Mouse (Mus musculus) liver, postnatal 0 days (tissue): ENCODE results near the gene Eif4h. TPM values are rescaled to one million over a fixed set of nuclear protein-coding genes. Genes with fewer than 3 reads are reported as not detected.
A peak's percentile ranks its signal among the peaks of the same experiment; 100 is the strongest.

Experiments
- ATAC-seq: fragments of 200-750 bp; cut with Nextera tagmentation; 2 replicates; pipeline ENCODE4 v1.8.0; 2017; ENCODE audit warnings: mild to moderate bottlenecking, moderate library complexity
- DNase-seq: peaks from one replicate; pipeline ENCODE4 v3.0.0-alpha.2; 2016
- H3K27ac ChIP-seq: fragments of 300-500 bp; sonication (generic); 2 replicates; pipeline ENCODE4 v1.5.1; 2014; ENCODE audit warnings: antibody characterized with exemption, moderate library complexity, mild to moderate bottlenecking, low read depth
- H3K27me3 ChIP-seq: fragments of 300-500 bp; sonication (generic); 2 replicates; pipeline ENCODE4 v1.6.1; 2014; ENCODE audit warnings: low read length, control low read depth, mixed read lengths; ENCODE audit not compliant: insufficient read depth
- H3K36me3 ChIP-seq: fragments of 300-500 bp; sonication (generic); replicated peaks from 2 replicates; pipeline ENCODE4 v1.6.1; 2014; ENCODE audit warnings: mild to moderate bottlenecking, control low read depth, low read length, moderate library complexity, mixed read lengths; ENCODE audit not compliant: insufficient read depth
- H3K4me1 ChIP-seq: fragments of 300-500 bp; sonication (generic); 2 replicates; pipeline ENCODE4 v1.6.1; 2014; ENCODE audit warnings: antibody characterized with exemption, mild to moderate bottlenecking, control low read depth; ENCODE audit not compliant: insufficient read depth
- H3K4me2 ChIP-seq: fragments of 300-500 bp; sonication (generic); 2 replicates; pipeline ENCODE4 v1.6.1; 2014; ENCODE audit warnings: low read depth, mild to moderate bottlenecking, low read length, moderate library complexity, mixed read lengths
- H3K4me3 ChIP-seq: fragments of 300-500 bp; sonication (generic); 2 replicates; pipeline ENCODE4 v1.5.1; 2014; ENCODE audit warnings: low read depth, low read length
- H3K9ac ChIP-seq: fragments of 300-500 bp; sonication (generic); replicated peaks from 2 replicates; pipeline ENCODE4 v1.6.1; 2014; ENCODE audit warnings: mild to moderate bottlenecking, moderate library complexity
- H3K9me3 ChIP-seq: fragments of 300-500 bp; sonication (generic); 2 replicates; pipeline ENCODE4 v1.6.1; 2016; ENCODE audit warnings: mild to moderate bottlenecking, control low read depth, low read length, mixed read lengths
- CTCF ChIP-seq: sonication (generic); IDR thresholded peaks from 2 replicates; pipeline ENCODE4 v1.5.1; 2016; ENCODE audit warnings: antibody characterized with exemption, low read depth
- EP300 ChIP-seq: IDR thresholded peaks from 2 replicates; pipeline ENCODE4 v1.6.1; 2016; ENCODE audit warnings: antibody characterized with exemption, low read depth, mild to moderate bottlenecking
- WGBS: fragments of 180-500 bp; shearing (Covaris S2); extraction: QIAGEN DNeasy Blood & Tissue Kit; methylation state at CpG from one replicate; pipeline ENCODE4 v1.1.7; 2014; ENCODE audit not compliant: insufficient replicate concordance; 5-methylcytosine and 5-hydroxymethylcytosine counted together
- polyA plus RNA-seq: library from polyadenylated mRNA; unstranded; fragments of >200 nt; fragmentation: Nextera tagmentation; extraction: Ambion mirVana; gene quantifications from 2 replicates; pipeline ENCODE4 v1.2.1, GENCODE M21; 2015

The Eif4h gene
- polyA plus RNA-seq, 1 experiment from 2014 or later = 132 TPM

DNA sequence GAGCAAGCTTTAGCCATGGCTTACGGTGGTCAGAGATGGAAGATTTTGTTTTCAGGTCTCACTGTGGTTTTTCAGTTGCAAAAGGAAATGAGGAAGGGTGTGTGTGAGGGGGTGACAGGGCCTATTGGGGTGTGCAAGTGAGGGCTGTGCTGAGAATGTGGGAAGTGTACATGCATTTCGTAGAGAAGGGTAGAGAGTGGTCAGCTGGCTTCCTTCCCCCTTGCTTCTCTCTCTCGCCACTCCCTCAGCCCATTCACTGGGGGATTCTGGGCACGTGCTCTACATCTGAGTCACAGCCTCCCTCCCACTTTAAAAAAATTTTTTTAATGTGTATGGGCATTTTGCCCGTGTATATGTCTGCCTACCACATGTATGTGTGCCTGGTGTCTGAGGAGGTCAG is 32.2 kb downstream of the Eif4h start:
- Histone ChIP-seq H3K9ac (no peak overlapping the region), H3K4me3 (no peak overlapping the region), H3K36me3 (no peaks in the 10 kb centered on the region), H3K27me3 (no peaks in the 10 kb centered on the region), H3K9me3 (no peaks in the 10 kb centered on the region), H3K4me2 (peak overlapping the region; percentile 40), H3K27ac (peak overlapping the region; percentile 69), H3K4me1 (0 out of 2 replicates have a peak, but pooled peaks cover 2% of the 10 kb centered on the region)
- TF ChIP-seq CTCF (no peak), EP300 (no peak)
- ATAC-seq (peak; percentile 65), DNase-seq (peak; percentile 40)
- 26% methylated on average over 5 of the region's 5 CpGs for WGBS

GRCm38 (mm10) chr5:134606314-134606713 is 33.0 kb downstream of the Eif4h start:
- no peaks in the 10 kb centered on the region for H3K36me3 ChIP-seq
- H3K27me3 ChIP-seq = no peaks in the 10 kb centered on the region
- no peak overlapping the region for H3K9ac ChIP-seq
- H3K4me2 ChIP-seq = no peak overlapping the region
- no peak for DNase-seq
- TF ChIP-seq CTCF = peak; percentile 44
- TF ChIP-seq EP300 = no peak
- ATAC-seq = no peak
- no peak overlapping the region for H3K4me3 ChIP-seq
- peak overlapping the region; percentile 69 for H3K27ac ChIP-seq
- H3K4me1 ChIP-seq = 0 out of 2 replicates have a peak, but pooled peaks cover 2% of the 10 kb centered on the region
- H3K9me3 ChIP-seq = no peaks in the 10 kb centered on the region

DNA sequence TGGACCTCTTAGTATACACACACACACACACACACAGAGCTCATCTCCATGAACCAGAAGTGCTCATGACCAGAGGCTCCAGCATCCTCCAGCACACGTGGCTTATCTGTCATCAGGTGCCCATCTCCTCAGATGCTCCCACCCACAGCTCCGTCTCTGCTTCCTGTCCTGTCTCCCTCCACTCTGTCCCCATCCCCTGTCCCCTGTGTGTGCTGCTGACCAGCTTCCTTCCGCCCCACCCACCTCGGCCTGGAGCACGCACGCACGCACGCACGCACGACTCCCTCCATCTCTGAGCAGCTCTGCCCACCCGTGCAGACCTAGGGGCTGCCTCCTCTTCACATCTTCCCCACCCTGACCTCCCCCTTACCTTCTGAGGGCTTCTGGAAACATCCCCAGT is 34.9 kb downstream of the Eif4h start:
- TF ChIP-seq CTCF = no peak
- no peak for TF ChIP-seq EP300
- WGBS = 82% methylated on average over 11 of the region's 11 CpGs
- H3K4me2 ChIP-seq = no peak overlapping the region
- no peaks in the 10 kb centered on the region for H3K36me3 ChIP-seq
- DNase-seq (no peak), ATAC-seq (no peak)
- no peak overlapping the region for H3K9ac ChIP-seq
- no peak overlapping the region for H3K27ac ChIP-seq
- no peaks in the 10 kb centered on the region for H3K9me3 ChIP-seq
- H3K4me3 ChIP-seq = no peak overlapping the region
- 0 out of 2 replicates have a peak, but pooled peaks cover 2% of the 10 kb centered on the region for H3K4me1 ChIP-seq
- no peaks in the 10 kb centered on the region for H3K27me3 ChIP-seq

- TF ChIP-seq EP300 = no peak
- no peak for TF ChIP-seq CTCF
- ATAC-seq (no peak), DNase-seq (no peak)
- H3K9me3 ChIP-seq = no peaks in the 10 kb centered on the region
- peaks cover 46% of the 10 kb centered on the region for H3K36me3 ChIP-seq
- no peak overlapping the region for H3K9ac ChIP-seq
- no peaks in the 10 kb centered on the region for H3K27me3 ChIP-seq
- no peak overlapping the region for H3K4me3 ChIP-seq
- no peak overlapping the region for H3K4me2 ChIP-seq
- no peak overlapping the region for H3K27ac ChIP-seq
- peaks cover 2% of the 10 kb centered on the region; the same call in 1 of the 2 replicates for H3K4me1 ChIP-seq
- WGBS = 86% methylated on average over 10 of the region's 10 CpGs
Measured at GRCm38 (mm10) chr5:134597711-134598110, 41.6 kb downstream of the Eif4h start.

DNA sequence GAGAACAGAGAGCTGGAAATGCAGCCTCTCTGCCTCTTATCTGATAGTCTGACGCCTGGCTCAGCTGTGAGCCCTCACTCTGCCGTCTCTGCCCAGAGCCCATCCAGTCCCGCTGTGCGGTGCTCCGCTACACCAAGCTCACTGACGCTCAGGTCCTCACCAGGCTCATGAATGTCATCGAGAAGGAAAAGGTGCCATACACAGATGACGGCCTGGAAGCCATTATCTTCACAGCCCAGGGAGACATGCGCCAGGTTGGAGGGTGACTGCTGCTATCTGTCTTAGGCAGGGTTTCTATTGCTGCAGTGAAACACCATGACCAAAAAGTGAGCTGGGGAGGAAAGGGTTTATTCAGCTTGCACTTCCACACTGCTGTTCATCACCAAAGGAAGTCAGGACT is 46.2 kb downstream of the Eif4h start:
- 63% methylated on average over 9 of the region's 9 CpGs for WGBS
- peaks cover 7% of the 10 kb centered on the region for H3K4me1 ChIP-seq
- no peak overlapping the region for H3K9ac ChIP-seq
- ATAC-seq = peak; percentile 94
- no peak overlapping the region for H3K4me3 ChIP-seq
- H3K27ac ChIP-seq = no peak overlapping the region
- no peaks in the 10 kb centered on the region for H3K27me3 ChIP-seq
- no peak for TF ChIP-seq CTCF
- TF ChIP-seq EP300 = peak; percentile 89
- no peaks in the 10 kb centered on the region for H3K9me3 ChIP-seq
- no peak for DNase-seq
- no peak overlapping the region for H3K4me2 ChIP-seq
- H3K36me3 ChIP-seq = peaks cover 59% of the 10 kb centered on the region

DNA sequence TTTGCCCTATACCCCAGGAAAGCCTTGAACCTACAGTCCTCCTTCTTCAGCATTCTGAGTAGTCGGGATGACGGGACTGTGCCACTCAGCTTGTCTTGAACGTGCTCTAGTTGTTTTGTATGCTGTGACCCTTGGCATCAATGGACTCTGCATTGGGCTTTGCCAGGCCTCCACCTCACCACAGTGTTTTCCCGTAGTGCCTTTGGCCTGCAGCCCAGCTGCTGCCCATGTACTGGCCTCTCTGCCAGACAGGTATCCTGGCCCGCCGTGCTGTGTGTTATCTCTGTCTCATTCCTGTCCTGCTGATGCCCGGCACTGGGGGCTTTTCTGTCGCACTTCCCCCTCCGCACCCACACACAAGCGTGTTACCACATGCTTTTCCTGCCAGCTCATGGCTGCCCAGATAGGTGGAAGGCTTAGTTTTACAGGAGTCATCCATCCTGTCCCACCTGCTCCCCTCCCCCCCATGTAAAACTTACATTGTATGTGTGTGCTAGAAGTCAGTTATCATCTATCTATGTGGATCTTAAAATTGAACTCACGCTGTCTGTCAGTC is 47.2 kb downstream of the Eif4h start:
- H3K36me3 ChIP-seq = peaks cover 49% of the 10 kb centered on the region
- H3K4me2 ChIP-seq = no peak overlapping the region
- H3K4me3 ChIP-seq = no peak overlapping the region
- no peaks in the 10 kb centered on the region for H3K9me3 ChIP-seq
- TF ChIP-seq CTCF (no peak), EP300 (no peak)
- H3K9ac ChIP-seq = no peak overlapping the region
- DNase-seq (no peak), ATAC-seq (no peak)
- no peaks in the 10 kb centered on the region for H3K27me3 ChIP-seq
- H3K4me1 ChIP-seq = peaks cover 7% of the 10 kb centered on the region
- WGBS = 71% methylated on average over 11 of the region's 11 CpGs
- no peak overlapping the region for H3K27ac ChIP-seq
